Mouse (Mus musculus) CD4-positive, CD25-positive, alpha-beta regulatory T cell, adult 4 months (primary cell): Measurements from ENCODE around the gene Clptm1. TPM values are rescaled to one million over a fixed set of nuclear protein-coding genes. Genes with fewer than 3 reads are reported as not detected.
A peak's percentile ranks its signal among the peaks of the same experiment; 100 is the strongest.

Experiments used
- ATAC-seq: one replicate; pipeline ENCODE4 v1.8.0; 2017
- polyA plus RNA-seq, 2 experiments: library from polyadenylated mRNA; unstranded; fragments of 100-300 nt; shearing (Covaris generic); gene quantifications; one replicate each; pipeline ENCODE4 v1.2.1; 2017

The Clptm1 gene
- 10 to 100 TPM; 24.4 to 28.1 TPM for polyA plus RNA-seq

DNA sequence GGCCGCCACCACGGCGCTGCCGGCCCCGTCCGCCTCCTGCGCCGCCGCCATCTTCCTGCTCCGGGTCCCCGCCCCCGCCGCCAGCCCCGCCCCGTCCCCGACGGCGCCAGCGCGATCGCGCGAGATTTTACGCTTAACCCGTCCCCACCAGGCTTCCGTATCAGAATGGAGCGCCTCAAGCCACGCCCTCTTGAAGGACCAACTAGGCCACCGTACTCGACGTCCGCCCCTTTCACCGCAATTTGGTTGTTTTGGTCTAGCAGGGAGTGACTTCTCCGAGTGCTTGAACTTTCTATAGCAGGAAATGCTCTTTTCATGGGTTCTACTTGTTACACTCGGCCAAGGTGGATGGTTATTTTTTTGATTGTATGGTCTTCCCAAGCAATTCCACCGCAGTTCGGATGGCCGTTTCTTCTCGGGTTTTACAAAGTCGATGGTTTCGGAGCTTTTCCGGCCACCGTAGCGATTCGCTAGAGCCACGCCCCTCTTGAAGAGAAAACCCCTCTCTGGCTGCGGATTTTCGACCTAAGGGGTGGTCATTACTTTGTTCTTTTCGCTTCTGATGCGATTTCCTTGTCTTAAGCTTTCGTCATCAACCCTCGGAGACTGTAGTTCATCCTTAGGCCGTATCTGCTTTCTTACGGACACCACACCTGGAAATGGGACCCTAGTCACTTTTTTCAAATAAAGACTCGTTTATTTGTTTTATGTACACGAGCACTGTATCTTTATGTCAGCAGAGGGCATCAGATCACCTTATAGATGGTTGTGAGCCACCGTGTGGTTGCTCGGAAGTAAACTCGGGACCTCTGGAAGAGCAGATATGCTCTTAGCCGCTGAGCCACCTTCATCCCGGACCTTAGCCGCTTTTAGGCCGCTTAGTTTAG lies at the start of gene Clptm1:
Clptm1 (minus strand) TSS at position 79 of the 887 bp plus-strand sequence.
- peak; percentile 76 for ATAC-seq

GRCm38 (mm10) chr7:19713598-19713997 lies 48.8 kb upstream of the Clptm1 start:
- ATAC-seq: no peak

DNA sequence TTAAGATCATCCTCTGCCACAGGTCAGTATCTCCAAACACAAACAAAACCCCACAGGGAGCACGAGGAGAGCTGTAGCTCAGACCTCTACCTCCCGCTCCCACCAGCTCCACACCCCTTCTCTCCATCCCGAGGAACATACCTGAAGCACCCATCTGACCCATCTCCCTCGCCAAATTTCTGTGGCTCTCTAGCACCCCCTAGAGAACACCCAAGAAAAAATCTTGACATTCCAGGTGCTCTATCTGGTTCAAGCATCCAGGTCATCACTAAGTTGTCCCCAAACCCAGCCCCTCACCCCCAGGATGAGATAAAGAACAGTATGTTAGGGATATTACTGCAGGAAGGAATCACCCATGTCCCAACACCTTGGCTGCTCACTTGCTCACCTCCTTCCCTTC lies 48.4 kb upstream of the Clptm1 start:
- no peak for ATAC-seq

DNA sequence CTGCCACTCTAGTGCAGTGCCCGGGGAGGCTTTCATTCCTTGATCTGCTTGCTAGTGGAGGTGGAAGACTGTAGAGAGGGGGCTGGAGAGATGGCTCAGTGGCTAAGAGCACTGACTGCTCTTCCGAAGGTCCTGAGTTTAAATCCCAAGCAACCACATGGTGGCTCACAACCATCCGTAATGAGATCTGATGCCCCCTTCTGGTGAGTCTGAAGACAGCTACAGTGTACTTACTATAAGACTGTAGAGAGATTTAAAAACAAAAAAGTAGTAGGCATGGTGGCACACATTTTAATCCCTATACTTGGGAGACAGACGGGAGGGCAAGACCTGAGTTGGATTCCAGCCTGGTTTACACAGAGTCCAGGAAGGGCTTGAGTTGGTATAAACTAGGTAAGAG lies 47.6 kb upstream of the Clptm1 start:
- ATAC-seq: no peak

- no peak for ATAC-seq
Observed at GRCm38 (mm10) chr7:19710650-19711049, 45.8 kb upstream of the Clptm1 start.

DNA sequence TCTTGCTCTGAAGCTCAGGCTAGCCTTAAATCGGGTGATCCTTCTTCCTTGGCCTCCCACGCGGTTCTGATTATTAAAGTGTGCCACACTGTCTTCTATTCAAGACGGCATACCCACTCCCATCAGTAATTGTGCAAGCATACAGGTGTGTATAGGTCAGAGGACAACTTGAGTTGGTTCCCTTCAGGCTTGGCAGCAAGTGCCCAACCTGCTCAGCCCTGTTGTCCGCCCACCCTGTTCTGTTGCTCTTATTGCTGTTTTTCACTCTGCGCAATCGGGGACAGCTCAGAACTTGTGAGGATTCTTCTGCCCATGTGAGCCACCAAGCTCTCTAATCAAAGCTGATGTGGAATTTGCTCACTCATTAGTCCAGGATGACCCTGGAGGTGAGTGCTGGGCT lies 40.4 kb upstream of the Clptm1 start:
- no peak for ATAC-seq

DNA sequence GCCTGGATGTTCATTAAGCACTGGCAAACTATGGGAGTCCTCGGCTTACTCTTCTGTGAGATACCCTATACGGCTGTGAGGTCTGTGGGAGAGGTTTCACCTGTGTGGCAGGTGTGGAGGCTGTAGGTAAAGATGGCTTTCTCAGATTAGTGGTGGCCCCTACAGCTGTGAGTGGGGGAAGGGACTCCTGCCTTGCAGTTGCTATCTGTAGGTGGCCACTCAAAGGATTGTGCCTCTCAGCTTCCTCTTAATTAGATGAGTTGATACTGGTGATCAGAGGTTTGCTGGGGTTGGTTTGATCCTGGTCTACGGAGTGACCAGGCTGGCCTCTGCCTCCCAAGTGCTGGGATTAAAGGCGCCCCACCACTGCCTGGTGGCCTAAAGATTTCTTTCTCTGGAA lies 39.6 kb upstream of the Clptm1 start:
- no peak for ATAC-seq

DNA sequence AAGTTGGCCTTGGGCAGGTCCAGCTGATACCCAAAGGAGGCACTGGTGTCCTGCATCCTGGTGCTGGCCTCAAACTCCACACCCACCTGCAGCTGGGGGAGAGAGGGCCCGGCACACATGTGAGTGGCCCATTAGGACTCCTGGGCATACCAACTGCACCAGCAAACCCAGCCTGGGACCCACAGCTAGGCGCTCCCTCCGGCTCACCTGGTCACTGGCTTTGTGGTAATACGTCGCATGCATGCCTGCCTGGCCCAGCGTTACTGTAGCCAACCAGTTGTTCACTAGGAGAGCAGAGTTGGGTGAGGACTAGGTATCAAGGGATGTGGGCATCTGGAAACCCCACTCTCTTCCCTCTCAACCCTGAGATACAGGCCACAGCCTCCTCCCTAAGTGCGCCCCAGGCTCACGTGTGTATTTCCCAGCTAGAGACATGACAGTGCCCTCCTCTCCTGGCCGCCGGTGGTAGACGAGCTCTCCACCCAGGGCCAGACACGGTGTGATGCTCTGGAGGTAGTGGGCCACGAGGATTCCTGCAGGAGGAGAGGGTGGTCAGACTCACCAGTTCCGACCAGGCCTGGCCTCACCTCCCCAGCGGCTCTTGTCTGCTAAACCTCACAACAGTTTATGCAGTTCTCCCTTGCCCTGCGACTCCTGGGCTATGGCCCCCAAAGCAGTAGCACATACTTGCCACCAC lies 38.2 kb upstream of the Clptm1 start:
- no peak for ATAC-seq

DNA sequence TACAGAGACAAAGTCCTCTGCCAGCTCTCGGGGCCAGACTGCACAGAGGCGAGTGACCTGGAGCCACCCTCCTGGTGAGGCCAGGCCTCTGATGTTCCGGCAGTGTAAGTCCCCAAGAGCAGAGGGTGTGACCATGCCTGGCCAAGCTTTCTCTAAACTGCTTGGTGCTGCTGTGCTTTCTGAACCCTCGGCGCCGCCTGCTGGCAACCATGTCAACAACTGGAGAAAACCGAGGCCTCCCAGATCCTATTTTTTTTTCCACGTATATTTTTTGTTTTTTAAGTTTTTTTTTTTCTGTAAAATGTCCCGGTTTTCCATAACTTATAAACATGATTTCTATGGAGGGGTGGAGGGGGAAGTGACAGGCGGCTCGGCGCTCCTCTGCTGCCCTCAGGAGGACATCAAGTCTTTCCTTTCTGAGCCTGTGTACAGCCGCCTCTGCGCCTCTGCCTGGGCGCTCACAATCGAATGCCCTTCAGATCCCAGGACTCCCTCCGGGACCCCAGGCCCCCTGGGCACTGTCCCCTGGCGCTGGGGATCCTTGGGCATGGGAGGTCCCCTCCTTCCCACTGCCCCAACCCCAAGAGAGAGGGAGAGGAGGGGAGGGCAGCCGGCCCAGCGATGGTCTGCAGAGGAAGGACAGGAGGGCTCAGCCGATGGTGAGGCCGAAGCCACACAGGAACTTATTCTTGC lies 36.4 kb upstream of the Clptm1 start:
- no peak for ATAC-seq

- no peak for ATAC-seq
Observed at GRCm38 (mm10) chr7:19700299-19701068, 35.7 kb upstream of the Clptm1 start.

GRCm38 (mm10) chr7:19699827-19700148 lies 35.0 kb upstream of the Clptm1 start:
- ATAC-seq: no peak

GRCm38 (mm10) chr7:19698907-19699826 lies 34.3 kb upstream of the Clptm1 start, which contains the start of gene Apoe:
Gene Apoe, minus strand, starts transcription at chr7:19699188.
- ATAC-seq: no peak

- ATAC-seq: no peak
Observed at GRCm38 (mm10) chr7:19697949-19698906, 33.4 kb upstream of the Clptm1 start.

GRCm38 (mm10) chr7:19696336-19696873 lies 31.6 kb upstream of the Clptm1 start:
- no peak for ATAC-seq

DNA sequence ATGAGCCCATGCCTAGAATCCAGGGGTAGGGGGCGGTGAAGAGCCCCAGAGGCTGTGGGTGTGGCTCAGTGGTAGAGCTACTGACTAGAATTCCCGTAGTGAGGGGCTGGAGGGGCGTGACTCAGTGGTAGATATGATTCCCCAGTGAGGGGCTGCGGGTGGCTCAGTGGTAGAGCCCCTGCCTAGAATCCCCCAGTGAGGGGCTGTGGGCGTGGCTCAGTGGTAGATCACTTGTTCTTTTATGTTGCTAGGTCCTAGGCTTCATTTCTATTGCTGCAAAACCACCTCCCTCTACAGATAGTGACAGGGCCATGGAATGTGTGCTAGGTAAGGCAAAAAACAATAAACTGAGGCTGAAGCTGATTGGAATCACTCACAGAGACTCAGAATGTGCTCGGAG lies 31.0 kb upstream of the Clptm1 start:
- no peak for ATAC-seq

- ATAC-seq: no peak
Observed at GRCm38 (mm10) chr7:19695213-19695594, 30.4 kb upstream of the Clptm1 start.

GRCm38 (mm10) chr7:19694336-19695212 lies 29.7 kb upstream of the Clptm1 start:
- ATAC-seq: no peak

DNA sequence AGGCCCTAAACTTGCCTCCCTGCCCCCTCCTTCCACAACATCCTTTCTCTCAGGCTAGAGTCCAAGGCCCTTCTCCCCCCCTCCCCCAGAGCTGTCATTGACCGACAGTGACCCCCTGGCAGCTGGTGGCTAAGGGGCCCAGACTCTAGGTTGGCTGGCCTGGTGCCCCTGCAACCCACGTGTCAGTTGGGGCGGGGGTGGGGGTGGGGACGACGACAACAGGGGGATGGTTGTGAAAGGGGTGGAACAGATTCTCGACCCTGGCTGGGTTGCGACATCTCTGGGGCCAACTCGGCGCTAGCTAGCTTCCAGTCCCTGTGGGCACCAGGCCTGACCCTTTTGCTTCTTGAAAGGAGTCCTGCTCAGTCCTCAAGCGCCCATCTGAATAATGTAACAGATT lies 28.6 kb upstream of the Clptm1 start:
- no peak for ATAC-seq
